Mouse (Mus musculus): ENCODE measurements around the gene Olfr640. TPM values are rescaled to one million over a fixed set of nuclear protein-coding genes. Genes with fewer than 3 reads are reported as not detected.

Olfr640 gene
- polyA plus RNA-seq (2015; fragmentation: Illumina TruSeq; extraction: RNeasy Lipid Tissue Mini Kit (QIAGEN cat#74804); ENCODE audit: insufficient read depth, low replicate concordance) = not detected

DNA sequence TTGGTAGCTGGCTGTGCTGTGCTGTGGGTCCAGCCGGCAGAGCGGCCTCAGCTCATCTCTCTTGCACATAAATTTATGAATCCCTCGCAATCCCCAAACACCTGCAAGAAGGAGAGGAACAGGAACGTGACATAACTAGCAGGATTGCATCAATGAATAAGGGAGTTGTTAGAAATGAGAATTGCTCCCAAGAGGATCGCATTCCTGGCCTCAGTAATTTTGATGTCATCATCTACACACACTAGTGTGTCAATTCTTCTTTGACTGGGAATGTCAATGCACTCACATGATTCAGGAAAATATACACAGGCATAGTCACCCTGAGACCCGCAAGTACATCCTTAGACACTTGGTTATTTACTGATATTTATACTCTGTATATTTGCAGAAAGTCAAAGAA lies at the start of gene Olfr640:
Gene Olfr640 (minus strand): TSS at position 101 of the 400 bp plus-strand sequence.

DNA sequence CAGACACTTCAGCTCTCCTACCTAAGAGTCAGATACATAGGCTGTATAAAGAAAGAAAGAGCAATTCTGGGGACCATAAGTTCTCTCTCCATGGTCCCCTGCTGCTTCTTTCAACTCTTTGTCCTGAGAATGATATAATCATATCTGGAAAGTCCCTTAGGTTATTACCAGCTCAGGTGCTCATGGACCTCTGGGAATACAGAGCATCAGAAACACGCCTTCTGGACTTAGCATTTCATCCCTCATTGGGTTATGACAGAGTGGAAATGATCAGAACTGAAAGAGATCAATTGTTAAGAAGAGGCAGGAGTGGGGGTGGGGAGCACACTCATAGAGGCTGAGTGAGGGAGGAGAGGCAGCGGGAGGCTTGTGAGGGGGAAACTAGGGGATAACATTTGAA lies 46.4 kb upstream of the Olfr640 start, which contains the start of gene Olfr644:
Gene Olfr644 (minus strand): TSS at position 101 of the 400 bp plus-strand sequence.

DNA sequence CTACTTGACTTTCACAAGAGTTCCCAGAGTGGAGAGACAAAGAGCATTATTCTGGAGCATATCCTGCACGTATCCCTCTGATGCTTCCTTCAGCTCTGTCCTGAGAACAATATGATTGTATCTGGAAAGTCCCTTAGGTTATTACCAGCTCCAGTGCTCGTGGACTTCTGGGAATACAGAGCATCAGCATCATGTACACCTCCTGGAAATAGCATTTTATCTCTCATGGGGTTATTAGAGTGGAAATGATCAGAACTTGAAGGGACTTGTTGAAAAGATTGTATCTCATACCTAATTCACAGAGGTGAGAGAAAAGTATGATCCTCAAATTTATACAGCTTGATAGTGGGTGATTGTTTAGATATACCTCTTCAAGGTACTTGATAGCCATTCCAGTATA lies 36.0 kb upstream of the Olfr640 start, which contains the start of gene 4930516K23Rik:
Gene 4930516K23Rik (minus strand): TSS at position 101 of the 400 bp plus-strand sequence.

GRCm38 (mm10) chr7:104052566-104052965 lies 27.2 kb upstream of the Olfr640 start, which contains the start of gene Olfr642:
Olfr642 (minus strand) TSS chr7:104052666.

GRCm38 (mm10) chr7:104035145-104035544 lies 9.8 kb upstream of the Olfr640 start, which contains the start of gene Olfr641:
Olfr641 (plus strand) TSS chr7:104035445.

DNA sequence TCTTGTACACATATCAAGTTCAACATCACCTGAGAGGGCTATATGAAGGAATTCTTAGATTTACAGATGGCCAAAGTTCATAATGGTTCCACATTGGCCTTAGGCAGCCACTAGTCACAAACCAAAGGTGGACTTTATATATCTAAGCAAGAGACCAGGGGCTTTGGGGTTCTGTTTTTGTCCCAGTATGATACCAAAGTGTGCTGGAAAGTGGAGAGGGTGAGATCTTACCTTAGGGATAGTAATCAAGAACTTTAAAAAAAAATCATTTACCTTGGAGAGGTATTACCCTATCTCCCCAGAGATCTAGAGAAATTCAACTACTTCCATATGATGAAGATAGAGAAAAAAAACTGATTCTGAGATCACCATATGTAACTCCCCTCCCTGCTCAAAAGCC lies 8.2 kb downstream of the Olfr640 start, which contains the start of gene Olfr639:
Gene Olfr639 (minus strand): TSS at position 101 of the 400 bp plus-strand sequence.

DNA sequence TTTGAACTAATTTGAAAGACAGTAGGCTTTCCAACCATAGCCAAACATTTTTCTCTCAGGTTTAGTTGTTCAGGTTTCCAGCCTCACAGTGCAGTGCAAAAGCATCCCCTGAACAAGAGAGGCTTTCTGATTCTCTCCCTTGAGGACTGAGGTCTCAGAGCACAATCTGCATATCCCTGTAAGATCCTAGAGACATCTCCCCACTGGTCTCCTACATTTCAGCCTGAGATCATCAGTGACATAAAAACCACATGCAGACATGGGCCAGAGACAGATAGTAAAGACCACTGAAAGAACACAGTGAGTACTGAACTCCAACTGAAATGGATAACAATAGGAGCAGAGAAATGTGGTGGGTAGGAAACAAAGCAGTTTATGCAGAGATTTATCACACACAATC lies 26.9 kb downstream of the Olfr640 start, which contains the start of gene Olfr638:
Gene Olfr638 (plus strand): TSS at position 301 of the 400 bp plus-strand sequence.

DNA sequence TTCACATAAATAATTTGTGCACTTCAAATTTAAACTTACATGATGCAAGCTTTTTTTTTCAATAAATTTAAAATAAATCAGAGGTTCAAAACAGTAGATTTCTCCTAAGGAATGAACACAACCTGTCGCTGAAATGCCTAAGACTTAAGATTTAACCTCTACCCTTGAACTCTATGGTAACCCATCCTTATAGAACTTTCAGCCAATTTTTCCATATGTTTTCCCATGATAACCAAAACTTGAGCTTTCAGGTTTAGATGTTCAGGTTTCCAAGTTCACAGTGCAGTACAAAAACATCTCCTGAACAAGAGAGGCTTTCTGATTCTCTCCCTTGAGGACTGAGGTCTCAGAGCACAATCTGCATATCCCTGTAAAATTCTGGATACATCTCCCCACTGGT lies 54.5 kb downstream of the Olfr640 start, which contains the start of gene Olfr635:
Gene Olfr635 (plus strand): TSS at position 301 of the 400 bp plus-strand sequence.

Other genes with a start within 250 kb of the Olfr640 start
- gene Olfr68, start 245.9 kb downstream of the Olfr640 start, polyA plus RNA-seq (2015; fragmentation: Illumina TruSeq; extraction: RNeasy Lipid Tissue Mini Kit (QIAGEN cat#74804); ENCODE audit: insufficient read depth, low replicate concordance) = not detected
- not detected for gene Olfr67, start 233.8 kb downstream of the Olfr640 start, polyA plus RNA-seq (2015; fragmentation: Illumina TruSeq; extraction: RNeasy Lipid Tissue Mini Kit (QIAGEN cat#74804); ENCODE audit: insufficient read depth, low replicate concordance)
- gene Hbb-bt, start 211.6 kb downstream of the Olfr640 start, polyA plus RNA-seq (2015; fragmentation: Illumina TruSeq; extraction: RNeasy Lipid Tissue Mini Kit (QIAGEN cat#74804); ENCODE audit: insufficient read depth, low replicate concordance) = 4,439 TPM
- gene Hbb-bs, start 197.5 kb downstream of the Olfr640 start, polyA plus RNA-seq (2015; fragmentation: Illumina TruSeq; extraction: RNeasy Lipid Tissue Mini Kit (QIAGEN cat#74804); ENCODE audit: insufficient read depth, low replicate concordance) = 24,371 TPM
- gene Hbb-bh2, start 185.1 kb downstream of the Olfr640 start, polyA plus RNA-seq (2015; fragmentation: Illumina TruSeq; extraction: RNeasy Lipid Tissue Mini Kit (QIAGEN cat#74804); ENCODE audit: insufficient read depth, low replicate concordance) = not detected
- gene Hbb-bh1, start 182.4 kb downstream of the Olfr640 start, polyA plus RNA-seq (2015; fragmentation: Illumina TruSeq; extraction: RNeasy Lipid Tissue Mini Kit (QIAGEN cat#74804); ENCODE audit: insufficient read depth, low replicate concordance) = 0.80 TPM
- not detected for gene Hbb-y, start 172.4 kb downstream of the Olfr640 start, polyA plus RNA-seq (2015; fragmentation: Illumina TruSeq; extraction: RNeasy Lipid Tissue Mini Kit (QIAGEN cat#74804); ENCODE audit: insufficient read depth, low replicate concordance)
- not detected for gene Olfr66, start 139.3 kb downstream of the Olfr640 start, polyA plus RNA-seq (2015; fragmentation: Illumina TruSeq; extraction: RNeasy Lipid Tissue Mini Kit (QIAGEN cat#74804); ENCODE audit: insufficient read depth, low replicate concordance)
- not detected for gene Olfr64, start 131.1 kb downstream of the Olfr640 start, polyA plus RNA-seq (2015; fragmentation: Illumina TruSeq; extraction: RNeasy Lipid Tissue Mini Kit (QIAGEN cat#74804); ENCODE audit: insufficient read depth, low replicate concordance)
- gene Olfr65, start 122.1 kb downstream of the Olfr640 start, polyA plus RNA-seq (2015; fragmentation: Illumina TruSeq; extraction: RNeasy Lipid Tissue Mini Kit (QIAGEN cat#74804); ENCODE audit: insufficient read depth, low replicate concordance) = not detected
- not detected for gene Olfr631, start 96.7 kb downstream of the Olfr640 start, polyA plus RNA-seq (2015; fragmentation: Illumina TruSeq; extraction: RNeasy Lipid Tissue Mini Kit (QIAGEN cat#74804); ENCODE audit: insufficient read depth, low replicate concordance)
- gene Olfr632, start 91.2 kb downstream of the Olfr640 start, polyA plus RNA-seq (2015; fragmentation: Illumina TruSeq; extraction: RNeasy Lipid Tissue Mini Kit (QIAGEN cat#74804); ENCODE audit: insufficient read depth, low replicate concordance) = not detected
- gene Olfr633, start 81.1 kb downstream of the Olfr640 start, polyA plus RNA-seq (2015; fragmentation: Illumina TruSeq; extraction: RNeasy Lipid Tissue Mini Kit (QIAGEN cat#74804); ENCODE audit: insufficient read depth, low replicate concordance) = not detected
- gene Olfr635, start 54.4 kb downstream of the Olfr640 start, polyA plus RNA-seq (2015; fragmentation: Illumina TruSeq; extraction: RNeasy Lipid Tissue Mini Kit (QIAGEN cat#74804); ENCODE audit: insufficient read depth, low replicate concordance) = not detected
- gene Olfr638, start 26.8 kb downstream of the Olfr640 start, polyA plus RNA-seq (2015; fragmentation: Illumina TruSeq; extraction: RNeasy Lipid Tissue Mini Kit (QIAGEN cat#74804); ENCODE audit: insufficient read depth, low replicate concordance) = not detected
- not detected for gene Olfr639, start 8.3 kb downstream of the Olfr640 start, polyA plus RNA-seq (2015; fragmentation: Illumina TruSeq; extraction: RNeasy Lipid Tissue Mini Kit (QIAGEN cat#74804); ENCODE audit: insufficient read depth, low replicate concordance)
- not detected for gene Olfr641, start 9.9 kb upstream of the Olfr640 start, polyA plus RNA-seq (2015; fragmentation: Illumina TruSeq; extraction: RNeasy Lipid Tissue Mini Kit (QIAGEN cat#74804); ENCODE audit: insufficient read depth, low replicate concordance)
- not detected for gene Olfr642, start 27.1 kb upstream of the Olfr640 start, polyA plus RNA-seq (2015; fragmentation: Illumina TruSeq; extraction: RNeasy Lipid Tissue Mini Kit (QIAGEN cat#74804); ENCODE audit: insufficient read depth, low replicate concordance)
- not detected for gene 4930516K23Rik, start 35.9 kb upstream of the Olfr640 start, polyA plus RNA-seq (2015; fragmentation: Illumina TruSeq; extraction: RNeasy Lipid Tissue Mini Kit (QIAGEN cat#74804); ENCODE audit: insufficient read depth, low replicate concordance)
- gene Olfr644, start 46.3 kb upstream of the Olfr640 start, polyA plus RNA-seq (2015; fragmentation: Illumina TruSeq; extraction: RNeasy Lipid Tissue Mini Kit (QIAGEN cat#74804); ENCODE audit: insufficient read depth, low replicate concordance) = not detected
- gene Olfr645, start 59.9 kb upstream of the Olfr640 start, polyA plus RNA-seq (2015; fragmentation: Illumina TruSeq; extraction: RNeasy Lipid Tissue Mini Kit (QIAGEN cat#74804); ENCODE audit: insufficient read depth, low replicate concordance) = not detected
- not detected for gene Olfr646, start 79.3 kb upstream of the Olfr640 start, polyA plus RNA-seq (2015; fragmentation: Illumina TruSeq; extraction: RNeasy Lipid Tissue Mini Kit (QIAGEN cat#74804); ENCODE audit: insufficient read depth, low replicate concordance)
- not detected for gene Ubqln5, start 104.3 kb upstream of the Olfr640 start, polyA plus RNA-seq (2015; fragmentation: Illumina TruSeq; extraction: RNeasy Lipid Tissue Mini Kit (QIAGEN cat#74804); ENCODE audit: insufficient read depth, low replicate concordance)
- not detected for gene Olfr643, start 111.8 kb upstream of the Olfr640 start, polyA plus RNA-seq (2015; fragmentation: Illumina TruSeq; extraction: RNeasy Lipid Tissue Mini Kit (QIAGEN cat#74804); ENCODE audit: insufficient read depth, low replicate concordance)
- gene Ubqln3, start 117.7 kb upstream of the Olfr640 start, polyA plus RNA-seq (2015; fragmentation: Illumina TruSeq; extraction: RNeasy Lipid Tissue Mini Kit (QIAGEN cat#74804); ENCODE audit: insufficient read depth, low replicate concordance) = not detected
- not detected for gene Ubqlnl, start 125.0 kb upstream of the Olfr640 start, polyA plus RNA-seq (2015; fragmentation: Illumina TruSeq; extraction: RNeasy Lipid Tissue Mini Kit (QIAGEN cat#74804); ENCODE audit: insufficient read depth, low replicate concordance)
- not detected for gene Olfm5, start 139.3 kb upstream of the Olfr640 start, polyA plus RNA-seq (2015; fragmentation: Illumina TruSeq; extraction: RNeasy Lipid Tissue Mini Kit (QIAGEN cat#74804); ENCODE audit: insufficient read depth, low replicate concordance)
- 0.15 TPM for gene Olfr648, start 157.8 kb upstream of the Olfr640 start, polyA plus RNA-seq (2015; fragmentation: Illumina TruSeq; extraction: RNeasy Lipid Tissue Mini Kit (QIAGEN cat#74804); ENCODE audit: insufficient read depth, low replicate concordance)
- not detected for gene Olfr649, start 170.4 kb upstream of the Olfr640 start, polyA plus RNA-seq (2015; fragmentation: Illumina TruSeq; extraction: RNeasy Lipid Tissue Mini Kit (QIAGEN cat#74804); ENCODE audit: insufficient read depth, low replicate concordance)
- gene Trim6, start 193.2 kb upstream of the Olfr640 start, polyA plus RNA-seq (2015; fragmentation: Illumina TruSeq; extraction: RNeasy Lipid Tissue Mini Kit (QIAGEN cat#74804); ENCODE audit: insufficient read depth, low replicate concordance) = 1.7 TPM
- gene Trim34a, start 218.9 kb upstream of the Olfr640 start, polyA plus RNA-seq (2015; fragmentation: Illumina TruSeq; extraction: RNeasy Lipid Tissue Mini Kit (QIAGEN cat#74804); ENCODE audit: insufficient read depth, low replicate concordance) = 157 TPM

Data from spleen, adult 10 weeks (tissue).